Mouse (Mus musculus) kidney, embryonic 16.5 days (tissue): ENCODE data around the gene Tnik. TPM values are rescaled to one million over a fixed set of nuclear protein-coding genes. Genes with fewer than 3 reads are reported as not detected.

Experiments used
- ATAC-seq: fragments of 200-750 bp; cut with Nextera tagmentation; 2 replicates; pipeline ENCODE4 v1.8.0; 2017; ENCODE audit warnings: moderate TSS enrichment; ENCODE audit not compliant: low FRiP score, low TSS enrichment
- H3K27ac ChIP-seq: fragments of 300-500 bp; sonication (generic); 2 replicates; pipeline ENCODE4 v1.5.1; 2014; ENCODE audit warnings: low read length
- H3K27me3 ChIP-seq: fragments of 300-500 bp; sonication (generic); 2 replicates; pipeline ENCODE4 v1.6.1; 2014; ENCODE audit warnings: low read length, control low read depth, mixed read lengths; ENCODE audit not compliant: insufficient read depth
- H3K36me3 ChIP-seq: fragments of 300-500 bp; sonication (generic); 2 replicates; pipeline ENCODE4 v1.6.1; 2014; ENCODE audit warnings: low read length, control low read depth, mixed read lengths; ENCODE audit not compliant: insufficient read depth
- H3K4me1 ChIP-seq: fragments of 300-500 bp; sonication (generic); 2 replicates; pipeline ENCODE4 v1.6.1; 2014; ENCODE audit warnings: low read length, control low read depth, mixed read lengths; ENCODE audit not compliant: insufficient read depth
- H3K4me2 ChIP-seq: fragments of 300-500 bp; sonication (generic); replicated peaks from 2 replicates; pipeline ENCODE4 v1.6.1; 2014; ENCODE audit warnings: low read depth, low read length
- H3K4me3 ChIP-seq: fragments of 300-500 bp; sonication (generic); 2 replicates; pipeline ENCODE4 v1.5.1; 2014; ENCODE audit warnings: mild to moderate bottlenecking, low read length
- H3K9ac ChIP-seq: fragments of 300-500 bp; sonication (generic); replicated peaks from 2 replicates; pipeline ENCODE4 v1.6.1; 2014; ENCODE audit warnings: low read length
- H3K9me3 ChIP-seq: fragments of 300-500 bp; sonication (generic); 2 replicates; pipeline ENCODE4 v1.6.1; 2016; ENCODE audit warnings: low read length, control low read depth
- WGBS: fragments of 180-500 bp; shearing (Covaris S2); extraction: QIAGEN DNeasy Blood & Tissue Kit; methylation state at CpG from one replicate; pipeline ENCODE4 v1.1.7; 2014; 5-methylcytosine and 5-hydroxymethylcytosine counted together
- polyA plus RNA-seq: library from polyadenylated mRNA; unstranded; fragments of >200 nt; fragmentation: Nextera tagmentation; extraction: Ambion mirVana; gene quantifications from 2 replicates; pipeline ENCODE4 v1.2.1, GENCODE M21; 2015

Tnik gene
- polyA plus RNA-seq, 1 experiment from 2014 or later, result 2.7 TPM

DNA sequence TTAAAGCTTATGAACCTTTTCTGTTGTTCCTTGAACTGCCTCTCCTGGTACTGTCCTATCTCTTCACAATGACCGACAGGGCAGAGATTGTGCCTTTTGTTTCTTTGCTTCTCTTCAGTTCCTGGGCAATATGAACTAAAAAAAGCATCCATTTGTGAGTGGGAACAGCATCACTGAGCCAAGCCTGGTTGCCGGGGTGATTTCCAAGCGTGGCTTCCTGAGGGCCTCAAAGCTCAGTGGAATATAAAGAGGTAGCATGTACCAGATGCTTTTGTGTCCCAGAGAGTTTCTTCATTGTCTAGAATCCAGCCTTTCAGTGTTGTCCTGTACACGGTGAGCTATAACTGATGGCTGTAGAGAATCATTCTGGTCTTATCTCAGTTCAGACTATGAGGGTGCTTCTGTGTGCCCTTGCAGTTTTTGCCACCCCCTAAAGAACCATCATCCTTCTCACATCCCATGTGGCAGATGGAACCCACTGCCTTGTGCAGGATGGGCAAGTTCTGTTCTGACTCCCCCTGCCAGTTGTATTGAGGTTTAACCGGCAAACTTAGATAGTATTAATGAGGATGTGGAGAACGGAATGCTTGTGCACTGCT, 246.4 kb downstream of the Tnik start:
- no peaks in the 10 kb centered on the region for H3K36me3 ChIP-seq
- no peaks in the 10 kb centered on the region for H3K4me1 ChIP-seq
- H3K4me2 ChIP-seq, result no peak overlapping the region
- no peaks in the 10 kb centered on the region for H3K27me3 ChIP-seq
- H3K9ac ChIP-seq, result no peak overlapping the region
- WGBS, result 84% methylated on average over 6 of the region's 6 CpGs
- no peaks in the 10 kb centered on the region for H3K9me3 ChIP-seq
- H3K4me3 ChIP-seq, result no peak overlapping the region
- ATAC-seq, result no peak
- no peak overlapping the region for H3K27ac ChIP-seq

DNA sequence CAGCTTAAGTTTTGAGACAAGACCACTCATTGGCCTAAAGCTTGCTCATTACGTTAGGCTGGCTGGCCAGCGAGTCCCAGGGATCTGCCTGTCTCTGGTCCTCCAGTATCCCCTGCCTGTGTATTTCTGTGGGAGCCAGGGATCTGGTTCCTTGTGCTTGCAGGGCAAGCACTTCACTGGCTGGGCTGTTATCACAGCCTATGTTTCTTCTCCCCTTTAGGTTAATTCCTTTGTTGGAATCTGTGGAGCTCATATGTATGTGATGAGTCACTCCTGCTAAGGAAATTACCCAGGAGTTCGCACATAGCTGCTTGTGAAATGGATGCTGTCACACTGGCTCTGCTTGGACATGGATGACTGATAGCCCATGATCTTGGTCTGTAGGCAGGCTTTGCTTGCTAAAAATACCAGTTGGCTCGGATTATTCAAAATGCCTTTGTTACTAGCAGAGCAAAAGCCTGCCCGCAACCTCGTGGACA, 260.0 kb downstream of the Tnik start:
- Histone ChIP-seq H3K4me1 (peaks cover 14% of the 10 kb centered on the region), H3K36me3 (no peaks in the 10 kb centered on the region), H3K4me3 (no peak overlapping the region), H3K4me2 (no peak overlapping the region), H3K9ac (no peak overlapping the region), H3K27me3 (no peaks in the 10 kb centered on the region), H3K27ac (peak overlapping the region; percentile 16; the same call in 1 of the 2 replicates), H3K9me3 (no peaks in the 10 kb centered on the region)
- ATAC-seq, result peak; percentile 90
- 33% methylated on average over 6 of the region's 6 CpGs for WGBS

DNA sequence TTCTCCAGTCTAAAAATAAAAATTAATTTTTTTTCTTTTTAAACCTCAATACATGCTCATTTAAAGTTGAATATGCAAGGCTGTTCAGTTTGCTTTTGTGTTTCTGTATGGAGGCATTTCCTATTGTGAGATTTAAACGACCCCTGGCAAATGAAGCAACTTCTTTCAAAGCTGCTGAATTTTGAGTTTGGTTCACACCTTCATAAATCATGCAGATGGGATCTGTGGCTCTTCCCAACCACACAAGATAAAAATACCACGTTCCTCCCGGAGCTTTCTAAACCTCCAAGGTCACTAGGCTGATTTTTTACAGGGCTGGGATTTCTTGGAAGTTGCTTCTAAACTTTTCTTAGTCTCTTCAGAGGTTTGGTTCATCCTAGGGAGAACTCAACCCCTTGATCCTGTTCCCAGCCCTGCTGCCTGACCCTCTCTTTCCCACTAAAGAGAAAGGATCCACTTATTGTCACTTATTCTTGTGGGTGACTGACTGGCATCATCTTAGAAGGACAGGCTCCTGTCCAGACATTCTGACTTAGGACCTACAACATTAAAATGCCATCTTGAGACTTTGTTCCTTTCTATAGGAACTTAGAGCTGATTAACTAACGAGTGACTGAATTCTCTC, 260.6 kb downstream of the Tnik start:
- Histone ChIP-seq H3K27me3 (no peaks in the 10 kb centered on the region), H3K27ac (no peak overlapping the region; the same call in 1 of the 2 replicates), H3K36me3 (no peaks in the 10 kb centered on the region), H3K4me2 (no peak overlapping the region), H3K4me1 (peaks cover 14% of the 10 kb centered on the region), H3K9me3 (no peaks in the 10 kb centered on the region), H3K4me3 (no peak overlapping the region), H3K9ac (no peak overlapping the region)
- no peak for ATAC-seq
- WGBS, result 23% methylated on average over 4 of the region's 4 CpGs

DNA sequence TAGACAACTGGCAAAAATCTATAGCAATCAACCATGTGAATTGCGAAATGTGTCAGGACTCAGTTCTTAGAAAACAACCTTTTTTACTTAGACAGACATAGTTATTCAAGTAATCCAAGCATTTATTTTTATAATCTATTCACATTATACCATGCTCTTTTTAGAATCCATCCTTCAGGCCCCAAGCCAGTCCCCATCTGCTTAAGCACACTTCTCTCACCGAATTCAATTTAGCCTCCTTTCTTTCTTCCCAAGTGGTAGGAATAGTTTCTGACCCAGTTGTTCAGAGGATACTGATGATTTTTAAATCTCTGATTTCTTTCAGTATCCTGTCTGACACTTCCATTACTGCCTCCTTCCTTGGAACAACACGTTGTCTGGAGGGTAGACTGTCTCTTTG, 261.5 kb downstream of the Tnik start:
- Histone ChIP-seq H3K27me3 (no peaks in the 10 kb centered on the region), H3K4me2 (no peak overlapping the region), H3K9me3 (no peaks in the 10 kb centered on the region), H3K4me1 (peaks cover 14% of the 10 kb centered on the region), H3K27ac (no peak overlapping the region), H3K9ac (no peak overlapping the region), H3K36me3 (no peaks in the 10 kb centered on the region), H3K4me3 (no peak overlapping the region)
- WGBS, result 83% methylated on average over 3 of the region's 3 CpGs
- ATAC-seq, result no peak

DNA sequence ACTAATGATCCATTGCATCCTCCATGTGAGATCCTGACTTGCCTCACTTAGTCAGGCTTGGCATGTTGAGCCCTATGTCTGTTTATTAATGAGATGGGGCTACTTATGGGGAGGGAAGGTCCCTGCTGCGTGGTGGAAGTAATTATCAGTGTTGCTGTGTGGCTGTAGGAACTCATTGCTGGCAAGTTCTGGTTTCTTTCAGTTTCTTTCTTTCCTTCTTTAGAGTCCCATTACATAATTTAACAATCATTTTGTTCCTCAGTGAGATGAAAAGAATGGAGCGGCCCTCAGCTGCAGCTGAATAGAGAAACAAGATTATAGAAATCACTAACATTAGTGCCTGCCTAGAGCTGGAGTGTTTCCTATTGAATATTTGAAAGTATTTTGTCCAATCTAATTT, 263.7 kb downstream of the Tnik start:
- H3K4me3 ChIP-seq, result no peak overlapping the region
- no peak for ATAC-seq
- no peak overlapping the region for H3K9ac ChIP-seq
- H3K9me3 ChIP-seq, result no peaks in the 10 kb centered on the region
- H3K27ac ChIP-seq, result no peak overlapping the region
- H3K4me1 ChIP-seq, result peaks cover 14% of the 10 kb centered on the region
- WGBS, result 85% methylated on average over 2 of the region's 2 CpGs
- no peaks in the 10 kb centered on the region for H3K27me3 ChIP-seq
- no peaks in the 10 kb centered on the region for H3K36me3 ChIP-seq
- H3K4me2 ChIP-seq, result no peak overlapping the region

DNA sequence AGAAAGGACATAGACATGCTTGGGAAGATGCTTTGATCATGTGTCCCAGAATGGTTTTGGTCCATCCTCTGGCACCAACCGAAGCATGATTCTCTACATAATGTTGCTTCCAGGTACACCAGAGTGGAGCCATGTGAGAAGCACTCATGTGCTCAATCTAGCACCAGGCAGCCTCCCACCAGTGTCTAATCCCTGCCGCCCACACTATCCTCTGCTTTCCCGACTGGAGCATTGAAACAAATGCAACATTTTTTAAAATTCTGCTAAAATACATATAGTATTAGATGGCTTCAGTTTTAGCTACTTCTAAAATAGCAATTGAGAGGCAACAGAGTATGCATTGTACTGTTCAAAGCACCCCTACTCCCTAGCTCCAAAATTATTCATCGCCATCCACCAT, 264.2 kb downstream of the Tnik start:
- H3K36me3 ChIP-seq, result no peaks in the 10 kb centered on the region
- 93% methylated on average over 4 of the region's 4 CpGs for WGBS
- H3K9ac ChIP-seq, result no peak overlapping the region
- no peaks in the 10 kb centered on the region for H3K9me3 ChIP-seq
- no peak overlapping the region for H3K4me3 ChIP-seq
- no peak overlapping the region for H3K27ac ChIP-seq
- no peak overlapping the region for H3K4me2 ChIP-seq
- no peak for ATAC-seq
- peaks cover 14% of the 10 kb centered on the region for H3K4me1 ChIP-seq
- no peaks in the 10 kb centered on the region for H3K27me3 ChIP-seq

DNA sequence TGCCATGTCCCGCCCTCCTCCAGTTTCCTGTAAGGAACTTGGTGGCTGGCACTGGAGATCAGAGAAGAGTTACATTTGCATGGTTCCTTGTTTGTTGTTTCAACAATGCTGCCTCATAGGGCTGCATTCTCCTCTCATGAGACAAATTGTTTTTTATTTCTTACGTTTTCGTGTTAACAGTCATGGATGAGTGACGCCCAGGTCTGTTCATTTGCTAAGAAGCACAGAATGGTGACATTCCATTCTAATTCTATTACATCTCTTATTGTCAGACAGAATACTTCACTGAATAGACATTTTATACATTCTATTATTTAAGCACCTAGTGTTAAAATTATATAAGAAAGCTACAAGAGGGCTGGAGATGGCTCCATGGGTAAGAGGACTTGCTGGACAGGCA, 266.5 kb downstream of the Tnik start:
- Histone ChIP-seq H3K36me3 (no peaks in the 10 kb centered on the region), H3K9me3 (no peaks in the 10 kb centered on the region), H3K4me2 (no peak overlapping the region), H3K27me3 (no peaks in the 10 kb centered on the region), H3K4me1 (no peaks in the 10 kb centered on the region), H3K9ac (no peak overlapping the region), H3K27ac (no peak overlapping the region), H3K4me3 (no peak overlapping the region)
- 75% methylated on average over 4 of the region's 4 CpGs for WGBS
- ATAC-seq, result no peak

DNA sequence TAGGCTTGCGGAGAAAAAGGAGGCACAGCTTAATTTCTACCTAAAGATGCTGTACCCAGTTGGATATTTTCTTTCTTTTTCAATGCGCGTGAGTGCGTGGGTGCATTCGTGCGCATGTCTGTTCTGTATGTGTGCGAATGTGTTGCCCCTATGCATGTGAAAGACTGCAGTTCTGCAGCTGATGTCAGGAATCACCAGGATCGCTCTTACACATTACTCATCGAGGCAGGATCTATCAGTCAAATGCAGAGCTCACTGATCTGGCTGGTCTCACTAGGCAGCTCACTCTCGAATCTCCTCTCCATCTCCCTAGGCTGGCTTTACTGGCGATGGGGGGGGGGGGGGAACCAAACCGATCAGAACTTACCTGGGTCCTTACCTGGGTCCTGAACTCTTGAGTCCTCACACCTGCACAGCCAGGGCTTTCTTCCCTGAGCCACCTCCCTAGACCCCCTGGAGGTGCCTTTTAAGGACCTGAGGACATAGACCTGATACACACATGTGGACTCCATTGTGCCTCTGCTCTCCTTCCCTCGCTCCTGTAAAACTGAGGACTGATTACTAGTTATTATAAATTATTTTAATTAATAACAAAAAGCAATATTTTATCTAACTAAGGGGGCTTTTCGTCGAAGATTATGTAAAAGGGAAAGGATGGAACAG, 268.4 kb downstream of the Tnik start:
- no peaks in the 10 kb centered on the region for H3K27me3 ChIP-seq

DNA sequence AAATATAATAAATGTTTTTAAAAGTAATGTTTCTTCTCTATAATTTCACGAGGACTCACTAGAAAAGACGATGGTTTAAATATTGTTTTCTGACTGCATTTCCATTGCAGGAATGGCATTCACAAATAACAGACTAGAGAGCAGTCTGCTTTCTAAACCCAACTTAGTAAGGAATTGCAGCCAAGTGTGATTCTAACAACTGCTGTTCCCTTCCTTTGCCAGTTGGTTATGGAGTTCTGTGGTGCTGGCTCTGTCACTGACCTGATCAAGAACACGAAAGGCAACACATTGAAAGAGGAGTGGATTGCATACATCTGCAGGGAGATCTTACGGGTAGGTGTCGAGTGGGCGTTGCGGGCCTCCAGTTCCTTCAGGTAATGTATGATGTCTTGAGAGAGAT, 269.7 kb downstream of the Tnik start:
- Histone ChIP-seq H3K36me3 (no peaks in the 10 kb centered on the region), H3K9ac (no peak overlapping the region), H3K9me3 (no peaks in the 10 kb centered on the region), H3K4me2 (no peak overlapping the region), H3K4me3 (no peak overlapping the region), H3K27me3 (no peaks in the 10 kb centered on the region), H3K27ac (no peak overlapping the region), H3K4me1 (no peaks in the 10 kb centered on the region)
- WGBS, result 93% methylated on average over 7 of the region's 7 CpGs
- no peak for ATAC-seq

More for the DNA sequence above, 268.4 kb downstream of the Tnik start:
- no peaks in the 10 kb centered on the region for H3K36me3 ChIP-seq
- ATAC-seq, result no peak
- H3K9me3 ChIP-seq, result no peaks in the 10 kb centered on the region
- H3K4me3 ChIP-seq, result no peak overlapping the region
- 86% methylated on average over 14 of the region's 15 CpGs for WGBS
- H3K4me2 ChIP-seq, result no peak overlapping the region
- H3K27ac ChIP-seq, result no peak overlapping the region
- no peaks in the 10 kb centered on the region for H3K4me1 ChIP-seq
- no peak overlapping the region for H3K9ac ChIP-seq

DNA sequence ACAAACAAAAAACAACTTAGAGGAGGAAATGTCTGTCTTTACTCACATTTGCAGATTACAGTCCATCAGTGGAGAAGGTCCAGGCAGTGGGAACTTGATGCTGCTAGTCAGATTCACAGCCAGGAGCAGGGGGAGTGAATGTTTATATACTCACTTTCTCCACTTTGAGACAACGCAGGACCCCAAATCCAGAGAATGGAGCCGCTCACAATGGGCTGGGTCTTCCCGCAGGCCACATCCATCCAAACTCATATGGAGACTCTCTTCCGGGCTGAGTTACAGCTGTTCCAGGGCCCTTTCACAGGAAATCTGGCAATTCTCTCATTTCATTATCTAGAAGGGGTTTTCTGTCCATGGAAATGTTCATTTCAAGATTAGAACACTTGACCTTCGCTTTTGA, 277.1 kb downstream of the Tnik start:
- H3K9me3 ChIP-seq, result peaks cover 4% of the 10 kb centered on the region; the same call in 1 of the 2 replicates
- no peaks in the 10 kb centered on the region for H3K27me3 ChIP-seq
- H3K4me2 ChIP-seq, result no peak overlapping the region
- no peaks in the 10 kb centered on the region for H3K36me3 ChIP-seq
- H3K4me3 ChIP-seq, result no peak overlapping the region
- no peak overlapping the region for H3K9ac ChIP-seq
- H3K4me1 ChIP-seq, result no peaks in the 10 kb centered on the region
- no peak for ATAC-seq
- no peak overlapping the region for H3K27ac ChIP-seq
- 80% methylated on average over 5 of the region's 5 CpGs for WGBS
